Mouse (Mus musculus): ENCODE measurements at regions not wholly inside any gene's neighbourhood (a gene's known extent, or its start where the extent isn't known, plus 50 kb on each side); places are given as distances from the start of the nearest gene placed in this dataset.
A peak's percentile ranks its signal among the peaks of the same experiment; 100 is the strongest.

- DNase-seq (ENCODE audit: low read depth): no peak
Measured at GRCm38 (mm10) chr13:92911660-92912284, 67.2 kb downstream of the Mtx3 start.

GRCm38 (mm10) chr13:92912661-92913060, 68.1 kb downstream of the Mtx3 start:
- DNase-seq (ENCODE audit: low read depth): no peak

GRCm38 (mm10) chr13:92914631-92915030, 70.1 kb downstream of the Mtx3 start:
- DNase-seq (ENCODE audit: low read depth): no peak

DNA sequence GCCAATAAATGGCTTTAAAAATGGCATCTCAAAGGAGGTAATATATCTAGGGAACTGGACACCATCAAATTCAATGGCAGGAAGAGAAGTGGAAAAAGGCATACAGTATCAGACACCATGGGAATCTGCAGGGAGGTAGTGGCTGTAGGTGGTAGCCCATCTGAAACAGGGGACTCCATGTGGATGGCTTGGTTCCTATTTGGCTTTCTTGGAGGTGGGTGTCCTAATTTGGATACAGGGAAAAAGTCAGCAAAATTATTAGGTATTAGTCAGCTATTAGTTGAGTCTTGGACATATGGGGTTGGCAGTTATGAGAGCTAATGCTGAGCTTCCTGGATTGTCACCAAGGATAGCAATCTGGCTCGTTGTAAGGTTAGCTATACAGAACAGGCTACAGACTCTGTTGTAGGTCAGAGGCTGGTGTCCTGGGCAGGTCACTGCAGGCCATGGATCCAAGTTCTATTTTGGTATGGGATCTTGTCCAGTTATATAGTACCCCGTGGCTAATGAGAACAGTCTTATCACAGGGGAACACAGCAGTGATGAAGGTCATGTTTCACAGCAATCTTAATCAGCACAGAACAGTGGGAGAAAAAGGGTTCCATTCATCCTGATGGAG, 70.8 kb downstream of the Mtx3 start:
- no peak for DNase-seq (ENCODE audit: low read depth)

DNA sequence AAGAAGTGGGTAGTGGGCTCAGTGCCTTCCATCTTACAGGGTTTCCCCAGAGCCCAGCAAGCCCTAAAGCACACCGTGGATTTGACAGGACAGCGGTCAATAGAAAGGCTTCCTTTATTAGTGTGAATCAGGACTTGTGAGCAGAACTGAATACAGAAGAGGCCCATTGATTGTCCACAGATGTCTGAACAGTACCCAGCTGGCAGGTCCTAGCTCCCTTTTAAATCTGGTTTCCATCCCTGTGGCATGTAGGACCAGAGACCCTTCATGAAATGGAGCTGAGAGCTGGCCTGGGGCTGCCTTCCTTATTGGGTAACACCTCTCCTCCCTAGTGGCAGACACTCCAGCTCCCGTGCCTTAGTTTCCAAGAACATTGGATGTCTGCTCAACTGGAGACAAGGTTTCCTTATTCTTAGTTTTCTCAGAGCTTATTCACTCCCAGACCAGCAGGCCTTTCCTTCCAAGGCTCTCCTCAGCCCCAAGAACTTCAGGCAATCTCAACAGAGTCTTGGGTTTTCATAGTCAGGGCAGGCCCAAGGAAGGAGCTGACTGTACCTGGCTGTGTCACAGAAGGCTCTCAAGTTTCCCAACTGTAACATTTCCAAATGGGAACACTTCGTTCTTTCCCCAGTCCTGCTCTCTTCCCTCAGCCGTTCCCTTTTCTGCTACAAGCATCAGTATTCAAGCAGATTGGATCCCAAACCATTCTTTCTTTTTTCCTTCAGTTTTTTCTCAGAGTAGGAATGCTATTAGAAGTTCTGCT, 71.6 kb downstream of the Mtx3 start:
- no peak for DNase-seq (ENCODE audit: low read depth)

GRCm38 (mm10) chr13:92919882-92920281, 75.3 kb downstream of the Mtx3 start:
- DNase-seq (ENCODE audit: low read depth): no peak

DNA sequence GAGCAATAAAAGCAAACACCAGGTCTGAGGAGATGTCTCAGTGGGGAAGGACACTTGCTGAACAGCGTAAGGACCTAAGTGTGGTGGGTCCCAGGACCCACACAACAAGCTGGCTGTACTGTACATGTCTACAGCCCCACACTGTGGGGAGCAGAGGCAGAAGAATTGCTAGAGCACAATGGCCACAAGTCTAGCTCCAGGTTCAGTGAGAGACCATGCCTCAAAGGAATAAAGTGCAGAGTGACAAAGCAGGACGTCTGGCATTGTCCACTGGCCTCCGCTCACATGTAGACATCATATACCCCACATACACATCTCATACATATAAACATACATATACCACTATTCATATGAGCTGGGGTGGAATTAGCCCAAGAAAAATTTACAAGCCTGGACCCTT, 77.4 kb downstream of the Mtx3 start:
- no peak for DNase-seq (ENCODE audit: low read depth)

DNA sequence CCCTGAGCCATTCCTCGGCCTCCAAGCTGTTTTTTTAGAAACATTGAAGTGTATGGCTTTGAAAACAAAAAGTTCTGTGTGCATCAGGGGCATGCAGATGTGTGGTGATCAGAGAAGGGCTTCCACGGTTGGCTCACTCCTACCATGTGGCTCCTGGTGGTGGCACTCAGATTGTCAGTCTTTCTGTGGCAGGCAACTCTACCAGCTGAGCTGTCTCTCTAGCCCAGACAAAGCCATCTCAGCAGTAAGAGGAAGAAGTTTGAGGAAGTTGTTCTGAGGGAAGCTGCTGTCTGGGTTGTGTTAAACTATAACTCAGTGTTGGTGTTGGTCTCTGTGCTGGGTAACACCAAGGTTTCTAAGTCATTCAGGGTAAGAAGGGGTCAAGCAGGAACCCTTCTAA, 78.9 kb downstream of the Mtx3 start:
- DNase-seq (ENCODE audit: low read depth): no peak

DNA sequence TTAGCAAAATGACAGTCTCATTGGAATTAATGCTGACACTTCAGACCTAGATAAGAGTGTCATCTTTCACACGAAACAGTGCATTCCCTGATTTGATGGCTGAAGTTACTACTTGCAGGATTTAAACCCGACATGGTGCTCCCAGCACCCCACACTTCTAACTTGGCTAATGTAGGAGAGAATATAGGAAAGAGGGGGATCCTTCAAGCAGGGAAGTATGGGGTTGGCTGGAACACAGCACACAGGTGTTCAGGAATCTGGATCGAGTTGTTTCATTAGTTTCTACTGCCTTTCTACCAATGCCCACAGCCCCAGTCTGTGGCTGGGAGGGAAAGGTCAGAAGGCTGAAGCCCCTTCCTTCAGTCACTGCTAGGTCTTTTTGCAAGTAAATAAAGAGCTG, 79.5 kb downstream of the Mtx3 start:
- DNase-seq (ENCODE audit: low read depth): no peak

DNA sequence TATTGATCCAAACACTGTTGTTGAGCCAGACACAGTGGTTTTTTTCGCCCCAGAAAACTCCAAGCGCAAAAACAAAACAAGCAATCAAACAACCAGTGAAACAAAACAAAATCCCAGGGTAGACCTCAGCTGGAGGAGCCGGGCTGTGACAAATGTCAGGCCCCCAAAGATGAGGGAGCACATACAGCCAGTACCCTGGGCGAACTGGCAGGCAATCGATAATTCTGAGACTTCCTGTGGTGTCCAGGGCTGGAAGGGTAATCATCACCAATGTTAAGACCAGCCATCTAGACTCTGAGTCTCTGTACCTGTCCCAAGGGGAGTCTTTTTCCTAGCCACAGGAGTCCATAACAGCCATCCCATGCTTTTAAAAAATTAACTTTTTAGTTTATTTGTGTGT, 80.6 kb downstream of the Mtx3 start:
- no peak for DNase-seq (ENCODE audit: low read depth)

- DNase-seq (ENCODE audit: low read depth): no peak
Measured at GRCm38 (mm10) chr13:92928551-92928950, 84.0 kb downstream of the Mtx3 start.

DNA sequence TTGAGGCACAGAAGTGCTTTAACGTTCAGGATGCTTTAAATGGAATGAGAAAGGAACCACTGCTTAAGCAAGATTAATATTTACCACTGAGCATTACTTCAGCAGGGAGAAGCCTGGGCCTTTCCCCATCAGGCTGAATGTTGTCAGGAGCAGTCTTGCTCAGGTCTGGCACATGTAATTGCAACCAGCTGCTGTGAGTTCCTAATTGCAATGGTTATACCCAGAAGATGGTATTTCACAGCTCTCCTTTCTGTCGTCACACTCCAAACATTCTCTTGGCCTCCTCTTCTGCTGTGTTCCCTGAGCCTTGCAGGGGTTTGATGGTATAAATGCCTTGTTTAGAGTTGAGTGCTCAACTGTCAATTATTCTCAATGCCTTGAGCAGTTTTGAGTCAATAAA, 87.1 kb downstream of the Mtx3 start:
- no peak for DNase-seq (ENCODE audit: low read depth)

GRCm38 (mm10) chr13:92939032-92939431, 94.5 kb downstream of the Mtx3 start:
- no peak for DNase-seq (ENCODE audit: low read depth)

GRCm38 (mm10) chr13:92940610-92941009, 96.0 kb downstream of the Mtx3 start:
- DNase-seq (ENCODE audit: low read depth): no peak

- no peak for DNase-seq (ENCODE audit: low read depth)
Measured at GRCm38 (mm10) chr13:92948560-92948959, 104.0 kb downstream of the Mtx3 start.

DNA sequence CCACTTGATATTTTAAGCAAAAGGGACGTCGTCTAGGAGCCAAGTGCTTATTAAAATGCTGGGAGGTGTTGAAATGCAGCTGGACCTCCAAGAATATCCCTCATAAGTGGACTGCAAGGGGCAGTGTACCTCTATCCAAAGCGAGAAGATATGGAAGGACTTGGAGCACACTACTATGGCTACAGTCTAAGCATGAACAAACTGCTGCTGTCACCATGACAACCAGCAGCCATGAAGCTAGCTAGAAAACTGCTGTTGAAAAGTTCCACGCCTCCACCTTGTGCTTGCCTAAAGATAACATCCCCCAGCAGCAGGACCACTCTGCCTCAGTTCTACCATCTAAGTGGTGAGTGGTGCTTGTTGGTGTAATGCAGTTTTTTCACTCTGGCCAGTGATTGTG, 115.5 kb downstream of the Mtx3 start:
- DNase-seq (ENCODE audit: low read depth): no peak

GRCm38 (mm10) chr13:92962625-92963024, 118.1 kb downstream of the Mtx3 start:
- DNase-seq (ENCODE audit: low read depth): no peak

DNA sequence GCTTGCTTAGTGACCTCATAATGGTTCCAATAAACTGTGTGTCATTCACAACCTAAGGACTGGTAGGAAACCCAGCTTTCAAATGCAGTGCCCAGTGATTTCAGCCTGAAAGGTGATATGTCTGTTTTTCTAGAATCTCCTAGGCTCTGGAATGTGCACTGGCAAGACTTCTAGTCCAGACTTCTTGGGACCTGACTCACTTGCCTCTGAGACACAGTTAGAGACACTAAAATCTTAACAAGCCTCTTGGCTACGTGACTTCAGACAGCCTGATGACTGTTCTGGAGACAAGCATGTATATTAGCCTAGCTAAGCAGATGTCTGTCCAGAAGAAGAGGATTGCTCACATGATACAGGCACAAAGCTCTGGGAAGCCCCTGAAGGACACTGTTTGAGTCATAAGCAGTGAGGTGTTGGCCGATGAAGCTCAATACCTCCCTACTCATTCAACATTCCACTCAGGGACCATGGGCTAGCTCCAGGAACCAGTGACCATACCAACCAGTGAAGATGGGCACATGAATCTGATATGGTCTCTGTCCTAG, 118.9 kb downstream of the Mtx3 start:
- DNase-seq (ENCODE audit: low read depth): peak; percentile 6

DNA sequence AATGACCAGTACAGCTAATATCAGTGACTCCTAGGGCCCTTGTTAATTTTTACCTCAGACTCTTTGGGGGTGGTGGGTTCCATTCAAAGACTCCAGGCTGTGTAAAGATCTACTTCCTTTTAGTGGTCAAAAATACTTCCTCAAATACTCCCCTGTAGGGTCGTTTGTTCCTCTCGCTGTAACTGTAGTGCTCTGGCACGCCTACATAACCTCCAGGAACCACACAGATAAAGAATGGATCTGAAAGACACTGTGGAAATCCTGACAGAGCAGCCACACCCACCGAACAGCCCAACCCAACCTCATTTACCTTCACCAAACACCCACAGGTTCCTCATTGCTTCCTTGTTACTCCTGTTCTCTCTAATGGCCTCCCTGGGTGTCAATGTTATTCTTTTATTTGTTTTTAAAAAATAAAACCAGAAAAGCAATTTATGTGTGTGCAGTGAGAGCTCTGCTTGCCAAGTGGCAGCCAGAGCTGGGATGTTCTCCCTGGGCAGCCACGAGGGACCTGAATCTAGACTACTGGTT, 119.7 kb downstream of the Mtx3 start:
- no peak for DNase-seq (ENCODE audit: low read depth)

DNA sequence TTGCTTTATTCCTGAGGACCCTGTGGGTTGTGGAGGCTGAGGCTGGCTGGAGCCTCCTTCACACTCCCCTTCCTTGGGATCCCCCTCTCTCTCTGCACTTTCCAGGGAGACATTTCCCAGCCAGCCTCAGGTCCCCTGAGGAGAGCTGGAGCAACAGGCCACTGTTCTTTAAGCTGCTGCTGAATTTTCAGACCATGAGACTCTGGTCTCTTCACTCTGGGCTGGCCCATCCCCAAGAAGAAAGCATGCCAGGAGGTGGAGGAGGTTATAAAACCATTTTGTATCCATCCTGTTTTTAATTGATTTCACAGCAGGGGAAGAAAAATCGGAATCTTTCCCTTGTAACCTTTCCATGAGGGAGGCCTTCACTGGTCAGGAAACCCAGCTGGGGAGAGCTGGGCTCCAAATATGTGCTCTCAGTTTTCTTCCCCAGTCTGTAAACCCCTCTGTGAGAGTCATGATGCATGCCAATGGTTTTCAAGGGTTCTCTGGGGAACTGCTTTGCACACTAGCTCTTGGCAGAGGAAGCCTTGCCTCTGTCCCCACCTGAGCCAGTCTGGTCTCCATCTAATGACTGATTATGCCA, 122.6 kb downstream of the Mtx3 start:
- peak; percentile 25 for DNase-seq (ENCODE audit: low read depth)

- no peak for DNase-seq (ENCODE audit: low read depth)
Measured at GRCm38 (mm10) chr13:92969579-92969978, 125.0 kb downstream of the Mtx3 start.

DNA sequence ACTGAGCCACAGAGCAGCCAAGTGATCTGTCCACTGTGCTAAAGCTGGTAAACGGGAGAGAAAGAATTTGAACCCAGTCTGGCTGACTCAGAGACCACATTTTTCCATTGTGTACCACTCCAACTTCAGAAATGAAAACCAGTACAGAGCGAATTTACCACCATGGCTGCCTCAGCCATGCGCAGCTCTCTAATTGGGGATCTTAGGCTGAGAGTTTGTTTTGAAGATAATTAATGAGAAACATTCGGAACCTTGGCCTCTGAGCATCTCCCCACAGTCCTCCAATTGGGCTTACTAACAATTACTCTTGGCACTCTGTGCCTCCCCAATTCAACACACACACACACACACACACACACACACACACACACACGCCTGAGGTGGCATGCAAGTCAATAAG, 128.3 kb downstream of the Mtx3 start:
- DNase-seq (ENCODE audit: low read depth): no peak

GRCm38 (mm10) chr13:92973791-92974190, 129.2 kb downstream of the Mtx3 start:
- DNase-seq (ENCODE audit: low read depth): no peak

Data from NIH3T3 (cell line).